Mouse (Mus musculus): ENCODE measurements at regions not wholly inside any gene's neighbourhood (a gene's known extent, or its start where the extent isn't known, plus 50 kb on each side); places are given as distances from the start of the nearest gene placed in this dataset.

- no peak for DNase-seq (ENCODE audit: low spot score in 2 of 2)
Observed at GRCm38 (mm10) chr5:41206462-41206861, 501.5 kb downstream of the Rab28 start.

DNA sequence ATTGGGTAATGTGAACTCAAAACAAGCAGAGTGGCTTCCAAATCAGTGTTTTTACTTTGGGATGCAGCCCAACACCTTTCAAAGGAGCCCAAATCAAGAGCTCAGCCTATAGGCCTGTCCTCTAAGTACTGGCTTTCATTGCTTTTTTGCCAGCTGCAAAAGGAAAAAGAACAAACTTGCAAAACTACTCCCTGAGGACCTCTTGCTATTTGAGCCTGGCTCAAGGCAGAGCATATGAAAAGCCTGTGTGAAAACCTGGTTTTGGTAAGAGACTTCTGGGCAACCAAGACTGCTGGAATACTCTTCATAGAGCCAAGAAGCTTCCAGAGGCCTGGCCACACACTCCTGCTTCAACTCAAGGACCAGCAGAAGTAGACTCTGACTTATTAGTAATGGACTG lies 503.5 kb downstream of the Rab28 start:
- DNase-seq (ENCODE audit: low spot score in 2 of 2), result no peak

DNA sequence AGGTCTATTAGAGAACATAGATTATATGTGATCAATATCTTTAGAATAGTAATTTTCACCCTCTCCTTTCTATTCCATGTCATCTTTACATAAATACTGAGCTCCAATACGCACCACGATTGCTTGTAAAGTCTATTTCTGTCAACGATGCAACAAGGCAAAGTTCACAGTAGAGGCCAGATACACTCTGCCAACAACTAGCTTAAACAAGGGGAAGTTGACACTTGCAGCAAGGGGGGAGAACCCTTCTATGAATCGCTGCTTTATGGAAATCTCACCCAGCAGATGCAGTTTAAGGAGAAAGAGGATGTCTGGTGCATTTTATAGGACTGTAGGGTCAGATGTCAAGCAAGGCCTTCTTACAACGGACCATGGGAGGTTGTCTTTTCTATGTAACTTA lies 520.8 kb downstream of the Rab28 start:
- no peak for DNase-seq (ENCODE audit: low spot score in 2 of 2)

DNA sequence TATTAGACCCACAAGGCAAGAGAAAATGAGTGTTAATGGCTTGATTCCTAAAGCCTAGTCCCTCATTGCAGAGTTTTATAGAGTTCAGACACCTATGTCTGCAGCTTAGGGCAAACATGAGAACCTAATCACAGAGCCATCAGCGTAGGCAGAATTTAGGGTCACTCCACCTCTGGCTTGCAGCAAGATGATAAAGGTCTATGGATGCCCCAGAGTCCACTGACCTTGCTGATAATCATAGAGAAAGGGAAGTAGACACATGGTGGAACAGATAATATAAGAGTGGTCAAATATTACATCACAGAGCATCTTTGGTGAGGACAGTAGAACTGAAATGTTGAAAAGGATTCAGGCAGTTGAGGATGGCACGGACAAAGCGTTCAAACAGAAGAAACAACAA lies 530.7 kb downstream of the Rab28 start:
- no peak for DNase-seq (ENCODE audit: low spot score in 2 of 2)

- no peak for DNase-seq (ENCODE audit: low spot score in 2 of 2)
Observed at GRCm38 (mm10) chr5:41165870-41166626, 541.9 kb downstream of the Rab28 start.

- no peak for DNase-seq (ENCODE audit: low spot score in 2 of 2)
Observed at GRCm38 (mm10) chr5:41125050-41125449, 582.9 kb downstream of the Rab28 start.

DNA sequence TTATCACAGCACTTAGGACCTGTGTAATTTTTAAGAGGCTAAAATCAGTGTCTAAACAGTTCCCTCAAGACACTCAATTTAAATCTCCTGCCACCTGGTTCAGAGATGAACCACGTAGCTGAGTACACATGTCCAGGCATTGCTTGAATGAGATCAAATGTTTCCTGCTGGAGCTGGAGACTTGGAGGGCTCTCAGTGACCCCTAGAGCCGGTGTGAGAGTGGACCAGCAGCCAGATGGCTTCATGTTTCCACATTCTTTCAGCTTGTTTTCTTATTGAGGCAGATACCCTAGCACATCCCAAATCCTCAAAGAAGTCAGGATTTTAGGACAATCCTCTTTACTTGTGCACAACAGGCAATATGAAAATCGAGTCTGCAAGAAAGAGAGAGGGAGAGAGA lies 590.3 kb downstream of the Rab28 start:
- DNase-seq (ENCODE audit: low spot score in 2 of 2), result no peak

DNA sequence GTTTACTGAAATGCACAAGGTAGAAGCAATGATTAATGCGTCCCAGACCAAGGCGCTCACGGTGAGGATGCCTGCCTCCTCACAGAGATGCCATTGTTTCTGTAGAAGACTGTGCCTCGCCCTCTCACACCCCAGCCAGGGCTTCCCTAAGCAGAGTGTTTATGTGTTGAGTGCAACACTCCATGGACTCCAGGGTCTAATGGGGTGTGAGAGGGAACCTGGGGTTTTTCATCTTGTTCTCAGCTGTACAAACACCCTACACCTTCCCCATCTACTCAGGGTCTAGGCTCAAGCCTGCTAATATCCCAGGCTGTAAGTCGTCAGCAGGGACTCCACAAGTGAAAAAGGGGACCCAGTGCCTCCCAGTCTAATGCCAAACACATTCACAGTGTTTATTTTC lies 620.2 kb downstream of the Rab28 start:
- no peak for DNase-seq (ENCODE audit: low spot score in 2 of 2)

DNA sequence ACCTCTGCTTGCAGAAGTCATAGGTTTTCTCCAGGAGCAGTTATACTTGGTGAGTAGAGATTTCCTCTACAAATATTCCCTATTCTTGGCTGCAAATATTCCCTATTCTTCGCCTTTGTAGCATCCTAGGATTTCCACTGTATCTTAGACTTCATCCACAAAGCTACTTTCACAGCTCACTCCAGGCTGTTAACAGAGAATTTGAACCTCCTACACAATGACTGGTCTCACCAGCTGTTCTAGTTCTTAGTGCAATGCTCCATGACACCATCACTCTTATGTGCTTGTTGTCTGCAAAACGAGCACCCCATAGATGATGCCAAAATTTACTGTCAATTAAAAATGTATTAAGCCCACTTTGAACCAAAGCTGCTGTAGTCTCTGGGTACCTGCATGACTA lies 631.5 kb downstream of the Rab28 start:
- no peak for DNase-seq (ENCODE audit: low spot score in 2 of 2)

DNA sequence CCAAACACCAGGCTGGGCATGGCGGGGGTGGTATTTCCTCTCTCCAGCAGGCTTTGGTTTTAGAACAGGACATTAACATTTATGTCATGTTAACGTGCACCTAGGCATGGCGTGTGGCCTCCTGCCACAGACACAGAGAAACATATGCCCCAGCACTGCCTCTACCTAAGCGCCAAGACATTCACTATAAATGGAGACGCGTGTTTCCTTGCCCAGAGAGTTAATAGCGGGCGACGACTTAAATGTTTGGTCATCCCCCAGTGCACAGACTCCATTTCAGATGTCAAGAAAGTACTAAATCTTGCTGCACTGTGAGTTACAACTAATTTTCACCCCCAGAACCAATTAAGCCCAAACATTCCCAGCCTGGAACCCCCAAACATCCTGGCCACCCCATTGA lies 646.3 kb downstream of the Rab28 start:
- no peak for DNase-seq (ENCODE audit: low spot score in 2 of 2)

- no peak for DNase-seq (ENCODE audit: low spot score in 2 of 2)
Observed at GRCm38 (mm10) chr5:41061222-41061621, 646.7 kb downstream of the Rab28 start.

GRCm38 (mm10) chr5:41058015-41058414 lies 649.9 kb downstream of the Rab28 start:
- no peak for DNase-seq (ENCODE audit: low spot score in 2 of 2)

DNA sequence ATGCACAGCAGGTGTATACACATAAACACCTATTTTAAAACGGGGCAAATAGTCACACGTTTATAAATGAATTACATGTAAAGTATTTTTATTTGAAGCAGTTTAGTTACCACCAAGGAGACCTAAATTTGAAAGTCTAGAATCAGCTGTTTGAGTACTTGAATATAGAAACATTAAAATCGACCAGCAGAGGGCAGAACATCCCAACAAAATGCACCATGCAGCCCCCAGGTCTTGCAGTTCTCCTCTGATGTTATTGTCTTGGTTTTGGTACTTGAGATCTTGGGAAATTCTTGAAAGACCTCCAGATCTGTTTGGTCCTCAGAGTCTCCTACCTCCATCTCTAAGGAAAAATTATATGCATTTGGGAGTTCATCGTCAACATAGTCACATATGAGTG lies 656.0 kb downstream of the Rab28 start:
- no peak for DNase-seq (ENCODE audit: low spot score in 2 of 2)

- no peak for DNase-seq (ENCODE audit: low spot score in 2 of 2)
Observed at GRCm38 (mm10) chr5:41048515-41048914, 659.4 kb downstream of the Rab28 start.

DNA sequence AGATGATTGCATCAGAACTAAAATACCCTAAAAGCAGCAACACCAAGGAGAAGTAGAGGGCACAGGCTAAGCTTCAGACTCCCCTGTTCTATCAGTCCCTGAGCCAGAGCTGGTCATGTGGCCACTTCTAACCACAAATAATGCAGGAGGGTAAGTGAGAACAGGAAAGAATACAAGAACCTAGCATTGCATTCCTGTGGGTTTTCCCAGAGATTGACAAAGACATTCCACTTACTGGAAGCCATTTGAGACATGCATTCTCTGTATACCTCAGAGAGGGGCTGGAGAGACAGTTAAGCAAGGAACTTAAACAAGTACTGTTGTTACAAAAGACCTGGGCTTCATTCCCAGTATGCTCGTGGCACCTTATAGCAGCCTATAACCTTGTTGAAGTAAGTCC lies 662.7 kb downstream of the Rab28 start:
- no peak for DNase-seq (ENCODE audit: low spot score in 2 of 2)

DNA sequence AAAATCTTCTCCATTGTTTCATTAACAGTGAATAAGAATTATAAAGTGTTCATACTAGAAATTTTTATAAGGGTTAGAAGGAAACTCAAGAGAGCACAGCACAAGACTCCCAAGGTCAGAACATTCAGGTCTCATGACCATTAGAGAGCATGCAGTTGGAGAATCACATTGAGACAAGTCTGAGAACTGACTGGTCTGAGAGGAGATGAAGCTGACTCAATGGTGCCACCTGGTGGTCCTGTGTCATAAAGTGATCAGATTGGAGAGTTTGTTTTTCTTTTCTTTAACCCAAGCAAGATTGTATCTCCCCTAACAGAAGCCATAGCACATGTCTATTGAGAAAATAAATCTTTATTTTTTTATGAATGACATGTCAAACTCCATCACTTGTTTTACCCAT lies 663.5 kb downstream of the Rab28 start:
- DNase-seq (ENCODE audit: low spot score in 2 of 2), result peak in 1 of 2 experiments; percentile 66

DNA sequence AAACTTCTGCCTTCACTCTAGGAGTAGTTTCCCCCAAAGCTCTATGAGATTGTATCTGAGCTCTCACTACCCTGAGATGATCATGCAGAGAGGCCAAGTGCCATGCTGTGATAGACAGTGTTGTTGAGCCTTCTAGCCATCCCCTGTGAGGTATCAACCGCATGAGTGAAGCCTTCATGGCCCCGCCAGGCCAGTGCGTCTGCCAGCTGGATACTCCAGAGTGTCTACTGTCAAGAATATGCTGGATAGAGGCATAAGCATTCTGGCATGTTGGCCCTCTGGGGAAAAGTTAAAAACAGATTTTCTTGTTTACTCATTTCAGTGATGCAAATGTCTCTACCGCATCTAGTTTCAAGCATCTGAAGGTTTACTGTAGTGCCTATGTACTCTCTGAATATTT lies 669.2 kb downstream of the Rab28 start:
- DNase-seq (ENCODE audit: low spot score in 2 of 2), result no peak

DNA sequence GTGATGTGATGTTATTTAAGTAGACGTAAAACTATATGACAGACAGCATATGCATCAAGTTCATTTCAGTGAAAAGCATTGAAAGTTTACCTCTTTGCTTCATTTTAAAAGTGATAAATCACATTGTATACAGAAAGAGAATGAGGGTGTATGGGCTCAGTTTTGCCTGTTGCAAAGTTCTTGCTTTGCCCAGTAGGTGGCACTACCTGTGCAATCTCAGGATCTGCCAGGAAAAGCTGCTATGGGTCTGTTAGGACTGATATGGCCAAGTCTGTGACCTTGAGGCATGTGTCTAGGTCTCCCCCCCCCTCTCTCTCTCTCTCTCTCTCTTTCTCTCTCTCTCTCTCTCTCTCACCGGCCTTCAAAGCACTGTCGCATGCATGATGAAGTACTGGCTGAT lies 701.3 kb downstream of the Rab28 start:
- no peak for DNase-seq (ENCODE audit: low spot score in 2 of 2)

DNA sequence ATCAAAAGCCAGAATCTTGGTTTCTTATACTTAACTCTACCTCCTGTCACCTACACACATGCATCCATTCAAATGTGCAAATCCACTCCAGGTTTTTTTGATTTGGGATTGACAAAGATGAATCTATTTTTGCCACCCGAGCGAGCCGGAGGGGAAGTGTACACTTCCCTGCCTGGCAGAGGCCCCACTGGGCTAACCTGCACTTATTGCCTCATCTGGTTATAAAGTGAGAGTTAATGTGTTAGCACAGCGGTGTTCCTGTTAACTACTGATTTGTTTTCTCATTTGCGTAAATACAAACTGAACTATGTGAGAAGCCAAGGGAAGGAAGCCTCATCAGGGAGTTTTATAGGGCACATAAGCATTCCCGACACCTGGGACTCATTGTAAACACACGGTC lies 721.4 kb downstream of the Rab28 start:
- no peak for DNase-seq (ENCODE audit: low spot score in 2 of 2)

DNA sequence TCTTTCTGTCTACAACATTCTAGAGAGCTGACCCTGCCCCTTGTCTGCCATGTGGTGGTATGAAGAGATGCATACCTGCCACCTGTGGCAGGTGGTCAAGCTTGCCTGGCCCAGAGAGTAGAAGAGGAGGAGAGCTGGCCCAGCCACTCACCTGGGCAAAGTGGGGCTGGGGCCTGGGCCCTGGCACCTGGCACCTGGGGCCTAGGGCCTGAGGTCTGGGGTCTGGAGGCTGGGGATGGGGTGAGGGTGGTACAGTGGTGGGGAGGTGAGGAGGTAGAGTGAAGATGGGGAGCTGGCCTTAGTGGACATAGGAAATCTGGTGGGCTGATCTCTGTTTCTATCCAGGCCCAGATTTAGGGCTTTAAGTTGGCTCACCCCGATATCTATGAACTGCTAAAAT lies 733.1 kb downstream of the Rab28 start:
- DNase-seq (ENCODE audit: low spot score in 2 of 2), result no peak

- peak in 1 of 2 experiments; percentile 16 for DNase-seq (ENCODE audit: low spot score in 2 of 2)
Observed at GRCm38 (mm10) chr5:40952901-40953595, 754.9 kb downstream of the Rab28 start.

DNA sequence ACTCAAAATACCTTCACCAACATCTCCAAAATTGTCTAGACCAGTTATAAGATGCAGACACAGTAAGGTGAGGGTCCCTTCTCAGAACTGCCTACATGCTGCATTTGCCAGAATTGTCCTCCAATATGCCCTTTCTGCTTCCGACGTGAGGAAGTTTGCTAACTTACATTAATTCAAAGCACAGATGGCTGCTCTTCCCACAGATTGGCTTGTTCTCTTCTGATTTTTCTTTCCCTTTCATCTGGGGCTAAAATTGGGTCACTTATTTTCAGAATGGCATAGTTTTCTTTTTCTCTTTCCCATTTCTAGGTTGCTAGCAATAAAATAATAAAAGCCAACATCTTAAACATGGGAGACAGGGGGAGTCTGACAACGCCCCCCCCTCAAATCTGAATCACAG lies 778.8 kb downstream of the Rab28 start:
- DNase-seq (ENCODE audit: low spot score in 2 of 2), result no peak

- DNase-seq (ENCODE audit: low spot score in 2 of 2), result no peak
Observed at GRCm38 (mm10) chr5:40920920-40921319, 787.0 kb downstream of the Rab28 start.

DNA sequence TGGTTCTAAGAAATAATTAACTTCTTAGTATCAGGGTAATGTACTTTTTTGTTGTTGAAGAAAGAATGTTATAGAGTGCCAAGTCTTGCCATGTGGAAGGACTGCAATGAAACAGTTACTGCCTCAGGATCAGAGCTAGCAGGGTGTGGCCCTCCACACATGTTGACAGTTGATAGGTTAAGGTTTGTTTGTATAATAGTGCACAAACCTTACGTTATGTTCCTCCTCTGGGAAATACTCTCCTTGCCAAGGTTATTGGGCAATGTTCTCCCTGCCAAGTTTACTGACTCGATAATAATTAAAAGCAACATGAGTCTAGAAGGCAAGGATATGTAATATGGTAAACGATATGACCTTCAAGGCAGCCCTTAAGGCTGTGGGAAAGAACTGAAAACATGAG lies 799.2 kb downstream of the Rab28 start:
- no peak for DNase-seq (ENCODE audit: low spot score in 2 of 2)

Measured in spleen, postnatal 10 days (tissue).